Mouse (Mus musculus) neural tube, embryonic 15.5 days (tissue): ENCODE data around the gene Tsc1. TPM values are rescaled to one million over a fixed set of nuclear protein-coding genes. Genes with fewer than 3 reads are reported as not detected.

Source experiments
- ATAC-seq: fragments of 200-750 bp; cut with Nextera tagmentation; 2 replicates; pipeline ENCODE4 v1.8.0; 2017; ENCODE audit warnings: mild to moderate bottlenecking, moderate TSS enrichment, moderate library complexity; ENCODE audit not compliant: low FRiP score
- H3K27ac ChIP-seq: fragments of 300-500 bp; sonication (generic); replicated peaks from 2 replicates; pipeline ENCODE4 v1.5.1; 2015; ENCODE audit warnings: mild to moderate bottlenecking, inconsistent platforms
- H3K27me3 ChIP-seq: fragments of 300-500 bp; sonication (generic); replicated peaks from 2 replicates; pipeline ENCODE4 v1.6.1; 2015; ENCODE audit warnings: inconsistent platforms
- H3K36me3 ChIP-seq: fragments of 300-500 bp; sonication (generic); 2 replicates; pipeline ENCODE4 v1.6.1; 2015; ENCODE audit warnings: inconsistent platforms
- H3K4me1 ChIP-seq: fragments of 300-500 bp; sonication (generic); 2 replicates; pipeline ENCODE4 v1.6.1; 2015; ENCODE audit warnings: inconsistent platforms
- H3K4me2 ChIP-seq: fragments of 300-500 bp; sonication (generic); 2 replicates; pipeline ENCODE4 v1.6.1; 2015; ENCODE audit warnings: inconsistent platforms, mild to moderate bottlenecking, moderate library complexity
- H3K4me3 ChIP-seq: fragments of 300-500 bp; sonication (generic); replicated peaks from 2 replicates; pipeline ENCODE4 v1.5.1; 2015; ENCODE audit warnings: mild to moderate bottlenecking, inconsistent platforms
- H3K9ac ChIP-seq: fragments of 300-500 bp; sonication (generic); replicated peaks from 2 replicates; pipeline ENCODE4 v1.6.1; 2015; ENCODE audit warnings: mild to moderate bottlenecking, inconsistent platforms
- H3K9me3 ChIP-seq: fragments of 300-500 bp; sonication (generic); replicated peaks from 2 replicates; pipeline ENCODE4 v1.6.1; 2016; ENCODE audit warnings: inconsistent platforms
- WGBS: fragments of 180-500 bp; shearing (Covaris S2); methylation state at CpG from one replicate; pipeline ENCODE4 v1.1.7; 2015; ENCODE audit warnings: mixed read lengths; 5-methylcytosine and 5-hydroxymethylcytosine counted together
- polyA plus RNA-seq: library from polyadenylated mRNA; unstranded; fragments of >200 nt; fragmentation: Nextera tagmentation; extraction: Ambion mirVana; gene quantifications from 2 replicates; pipeline ENCODE4 v1.2.1, GENCODE M21; 2015

Tsc1 gene
- polyA plus RNA-seq, 1 experiment from 2014 or later: 33.3 TPM

GRCm38 (mm10) chr2:28632626-28633025, 8.4 kb upstream of the Tsc1 start:
- WGBS: 68% methylated on average over 1 of the region's 1 CpGs
- no peak for ATAC-seq
- Histone ChIP-seq H3K36me3 (no peaks in the 10 kb centered on the region), H3K9ac (no peak overlapping the region), H3K27ac (no peak overlapping the region), H3K4me2 (no peak overlapping the region), H3K27me3 (no peaks in the 10 kb centered on the region), H3K4me1 (peaks cover 11% of the 10 kb centered on the region; the same call in 1 of the 2 replicates), H3K9me3 (no peaks in the 10 kb centered on the region), H3K4me3 (no peak overlapping the region)

GRCm38 (mm10) chr2:28633136-28633535, 7.9 kb upstream of the Tsc1 start:
- Histone ChIP-seq H3K4me3 (no peak overlapping the region), H3K36me3 (no peaks in the 10 kb centered on the region), H3K4me1 (peaks cover 13% of the 10 kb centered on the region; the same call in 1 of the 2 replicates), H3K4me2 (no peak overlapping the region), H3K27ac (no peak overlapping the region), H3K9ac (no peak overlapping the region), H3K27me3 (0 out of 2 replicates have a peak, but pooled peaks cover 5% of the 10 kb centered on the region), H3K9me3 (no peaks in the 10 kb centered on the region)
- no peak for ATAC-seq
- 57% methylated on average over 4 of the region's 4 CpGs for WGBS

- Histone ChIP-seq H3K36me3 (no peaks in the 10 kb centered on the region), H3K4me2 (no peak overlapping the region), H3K4me3 (no peak overlapping the region), H3K9ac (no peak overlapping the region), H3K4me1 (peaks cover 7% of the 10 kb centered on the region; the same call in 1 of the 2 replicates), H3K9me3 (no peaks in the 10 kb centered on the region), H3K27me3 (0 out of 2 replicates have a peak, but pooled peaks cover 5% of the 10 kb centered on the region), H3K27ac (no peak overlapping the region)
- no peak for ATAC-seq
- WGBS: 80% methylated on average over 1 of the region's 1 CpGs
Observed at GRCm38 (mm10) chr2:28635199-28635598, 5.8 kb upstream of the Tsc1 start.

GRCm38 (mm10) chr2:28637106-28637845, 3.8 kb upstream of the Tsc1 start:
- Histone ChIP-seq H3K4me3 (no peak overlapping the region), H3K9ac (no peak overlapping the region), H3K27ac (no peak overlapping the region), H3K9me3 (no peaks in the 10 kb centered on the region), H3K36me3 (no peaks in the 10 kb centered on the region), H3K4me2 (no peak overlapping the region), H3K4me1 (peaks cover 17% of the 10 kb centered on the region), H3K27me3 (0 out of 2 replicates have a peak, but pooled peaks cover 5% of the 10 kb centered on the region)
- WGBS: 86% methylated on average over 9 of the region's 9 CpGs
- no peak for ATAC-seq

- 16% methylated on average over 9 of the region's 9 CpGs for WGBS
- Histone ChIP-seq H3K4me1 (peaks cover 27% of the 10 kb centered on the region), H3K4me3 (no peak overlapping the region), H3K9ac (no peak overlapping the region), H3K9me3 (no peaks in the 10 kb centered on the region), H3K27me3 (0 out of 2 replicates have a peak, but pooled peaks cover 5% of the 10 kb centered on the region), H3K4me2 (peak overlapping the region; percentile 22; the same call in 1 of the 2 replicates), H3K36me3 (no peaks in the 10 kb centered on the region), H3K27ac (no peak overlapping the region)
- no peak for ATAC-seq
Observed at GRCm38 (mm10) chr2:28638352-28638751, 2.7 kb upstream of the Tsc1 start.

- 7% methylated on average over 9 of the region's 9 CpGs for WGBS
- no peak overlapping the region for H3K27ac ChIP-seq
- no peaks in the 10 kb centered on the region for H3K9me3 ChIP-seq
- H3K4me1 ChIP-seq: peaks cover 27% of the 10 kb centered on the region
- 0 out of 2 replicates have a peak, but pooled peaks cover 5% of the 10 kb centered on the region for H3K27me3 ChIP-seq
- no peak overlapping the region for H3K4me3 ChIP-seq
- no peak overlapping the region for H3K9ac ChIP-seq
- ATAC-seq: no peak
- no peaks in the 10 kb centered on the region for H3K36me3 ChIP-seq
- H3K4me2 ChIP-seq: peak overlapping the region; percentile 22; the same call in 1 of the 2 replicates
Observed at GRCm38 (mm10) chr2:28638886-28639285, 2.1 kb upstream of the Tsc1 start.

- Histone ChIP-seq H3K4me2 (no peak overlapping the region), H3K9ac (no peak overlapping the region), H3K36me3 (no peaks in the 10 kb centered on the region), H3K27ac (no peak overlapping the region), H3K9me3 (no peaks in the 10 kb centered on the region), H3K4me1 (peaks cover 31% of the 10 kb centered on the region), H3K27me3 (0 out of 2 replicates have a peak, but pooled peaks cover 5% of the 10 kb centered on the region), H3K4me3 (no peak overlapping the region)
- WGBS: 57% methylated on average over 7 of the region's 7 CpGs
- no peak for ATAC-seq
Observed at GRCm38 (mm10) chr2:28639794-28640193, 1.2 kb upstream of the Tsc1 start.

- Histone ChIP-seq H3K9ac (peak overlapping the region; percentile 87), H3K27ac (peak overlapping the region; percentile 95), H3K36me3 (no peaks in the 10 kb centered on the region), H3K4me3 (peak overlapping the region; percentile 99), H3K27me3 (0 out of 2 replicates have a peak, but pooled peaks cover 5% of the 10 kb centered on the region), H3K4me1 (peaks cover 32% of the 10 kb centered on the region), H3K4me2 (peak overlapping the region; percentile 80), H3K9me3 (no peaks in the 10 kb centered on the region)
- under 1% methylated on average over 42 of the region's 43 CpGs for WGBS
- peak; percentile 63 for ATAC-seq
Observed at GRCm38 (mm10) chr2:28641435-28641941, 460 bp downstream of the Tsc1 start.

- H3K9me3 ChIP-seq: no peaks in the 10 kb centered on the region
- 0 out of 2 replicates have a peak, but pooled peaks cover under 1% of the 10 kb centered on the region for H3K27me3 ChIP-seq
- H3K36me3 ChIP-seq: no peaks in the 10 kb centered on the region
- no peak overlapping the region for H3K27ac ChIP-seq
- 87% methylated on average over 3 of the region's 3 CpGs for WGBS
- peak overlapping the region; percentile 80 for H3K4me2 ChIP-seq
- ATAC-seq: no peak
- peak overlapping the region; percentile 99 for H3K4me3 ChIP-seq
- peaks cover 30% of the 10 kb centered on the region for H3K4me1 ChIP-seq
- H3K9ac ChIP-seq: peak overlapping the region; percentile 26
Observed at GRCm38 (mm10) chr2:28643081-28643480, 2.1 kb downstream of the Tsc1 start.

GRCm38 (mm10) chr2:28650526-28650925, 9.5 kb downstream of the Tsc1 start:
- ATAC-seq: no peak
- Histone ChIP-seq H3K9ac (no peak overlapping the region), H3K36me3 (peaks cover 8% of the 10 kb centered on the region; the same call in 1 of the 2 replicates), H3K4me1 (no peaks in the 10 kb centered on the region), H3K4me2 (no peak overlapping the region), H3K9me3 (no peaks in the 10 kb centered on the region), H3K27ac (no peak overlapping the region), H3K27me3 (no peaks in the 10 kb centered on the region), H3K4me3 (no peak overlapping the region)

GRCm38 (mm10) chr2:28653351-28653750, 12.3 kb downstream of the Tsc1 start:
- H3K27me3 ChIP-seq: no peaks in the 10 kb centered on the region
- H3K4me2 ChIP-seq: no peak overlapping the region
- no peak overlapping the region for H3K4me3 ChIP-seq
- 96% methylated on average over 7 of the region's 7 CpGs for WGBS
- H3K4me1 ChIP-seq: no peaks in the 10 kb centered on the region
- no peak for ATAC-seq
- H3K36me3 ChIP-seq: peaks cover 30% of the 10 kb centered on the region
- H3K9ac ChIP-seq: no peak overlapping the region
- H3K9me3 ChIP-seq: no peaks in the 10 kb centered on the region
- H3K27ac ChIP-seq: no peak overlapping the region

GRCm38 (mm10) chr2:28654295-28654694, 13.3 kb downstream of the Tsc1 start:
- Histone ChIP-seq H3K27me3 (no peaks in the 10 kb centered on the region), H3K4me3 (no peak overlapping the region), H3K9me3 (no peaks in the 10 kb centered on the region), H3K27ac (no peak overlapping the region), H3K36me3 (peaks cover 40% of the 10 kb centered on the region), H3K9ac (no peak overlapping the region), H3K4me1 (no peaks in the 10 kb centered on the region), H3K4me2 (no peak overlapping the region)
- no peak for ATAC-seq
- 63% methylated on average over 2 of the region's 2 CpGs for WGBS
